Mouse (Mus musculus) adrenal gland, adult 8-10 months (tissue): ENCODE results near the gene Chd4. TPM values are rescaled to one million over a fixed set of nuclear protein-coding genes. Genes with fewer than 3 reads are reported as not detected.
"Not testable (repeated sequence)": the region's sequence is repeated elsewhere in the genome, so short reads cannot be mapped to it uniquely, and the experiment has no call there.

ENCODE experiments used
- DNase-seq: peaks from one replicate; pipeline ENCODE4 v3.0.0; 2022
- microRNA-seq, 2 experiments: library from miRNA; unstranded; fragments of <30 nt; microRNA quantifications; one replicate each; pipeline ENCODE4 v1.2.0; 2022
- total RNA-seq, 4 experiments: library from RNA; stranded (reverse); gene quantifications; 2 replicates each; pipeline ENCODE4 v1.2.4; 2022

The Chd4 gene
- total RNA-seq, 4 experiments from 2014 or later, result 140 to 272 (median 202) TPM

GRCm38 (mm10) chr6:125161971-125162370 lies 66.2 kb downstream of the Chd4 start:
- peak; percentile 69 for DNase-seq

DNA sequence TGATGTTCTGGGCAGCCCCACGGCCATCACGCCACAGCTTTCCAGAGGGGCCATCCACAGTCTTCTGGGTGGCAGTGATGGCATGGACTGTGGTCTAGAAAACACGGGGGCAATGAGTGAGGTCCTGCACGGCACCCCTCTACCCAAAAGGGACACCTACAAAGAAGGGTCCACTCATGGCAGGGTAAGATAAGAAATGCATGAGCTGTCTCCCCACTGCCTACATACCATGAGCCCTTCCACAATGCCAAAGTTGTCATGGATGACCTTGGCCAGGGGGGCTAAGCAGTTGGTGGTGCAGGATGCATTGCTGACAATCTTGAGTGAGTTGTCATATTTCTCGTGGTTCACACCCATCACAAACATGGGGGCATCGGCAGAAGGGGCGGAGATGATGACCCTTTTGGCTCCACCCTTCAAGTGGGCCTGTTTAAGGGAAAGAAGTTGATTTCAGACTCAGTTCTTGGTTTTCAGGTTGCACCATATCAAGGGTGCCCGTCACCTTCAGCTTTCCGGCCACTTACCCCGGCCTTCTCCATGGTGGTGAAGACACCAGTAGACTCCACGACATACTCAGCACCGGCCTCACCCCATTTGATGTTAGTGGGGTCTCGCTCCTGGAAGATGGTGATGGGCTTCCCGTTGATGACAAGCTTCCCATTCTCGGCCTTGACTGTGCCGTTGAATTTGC lies 67.0 kb downstream of the Chd4 start:
- DNase-seq, result not testable (repeated sequence)

- peak; percentile 55 for DNase-seq
Measured at GRCm38 (mm10) chr6:125163801-125164657, 68.2 kb downstream of the Chd4 start.

- DNase-seq, result peak; percentile 66
Measured at GRCm38 (mm10) chr6:125164672-125165327, 69.0 kb downstream of the Chd4 start.

- DNase-seq, result peak; percentile 96
Measured at GRCm38 (mm10) chr6:125165328-125165891, 69.6 kb downstream of the Chd4 start.

DNA sequence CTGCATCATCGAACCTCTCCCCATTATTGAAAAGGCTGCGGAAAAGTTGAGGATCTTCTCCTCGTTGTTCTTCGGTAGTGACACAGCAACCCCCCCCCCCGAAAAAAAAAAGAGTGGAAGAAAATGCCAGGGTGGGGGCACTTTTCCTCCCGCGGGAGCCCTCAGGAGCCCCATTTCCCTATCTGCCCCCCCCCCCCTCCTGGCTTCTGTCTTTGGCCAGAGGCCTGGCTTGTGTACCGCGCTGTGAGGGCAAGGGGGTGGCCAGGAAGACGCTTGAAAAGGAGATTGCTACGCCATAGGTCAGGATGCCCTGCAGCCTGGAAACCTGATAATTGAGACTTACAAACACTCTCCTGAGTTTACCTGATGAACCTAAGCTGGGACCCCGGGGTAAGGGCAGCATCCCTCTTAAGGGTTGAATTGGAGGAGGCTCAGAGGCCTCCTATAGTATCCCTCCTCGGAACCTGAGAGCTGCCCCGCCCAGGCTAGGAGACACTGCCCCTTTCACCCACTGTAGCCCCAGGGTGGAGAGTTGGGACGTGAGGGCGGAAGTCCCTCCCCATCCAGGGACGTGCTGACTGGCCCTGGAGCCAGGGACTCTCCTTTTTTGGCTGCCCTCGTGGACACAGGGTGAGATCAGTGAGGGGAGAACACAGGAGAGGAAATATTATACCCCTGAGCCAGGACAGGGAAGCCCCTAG lies 70.4 kb downstream of the Chd4 start, which contains the start of gene Gapdh:
TSS of gene Gapdh (minus strand) at position 417 of the 701 bp plus-strand sequence.
- DNase-seq, result peak; percentile 90

DNA sequence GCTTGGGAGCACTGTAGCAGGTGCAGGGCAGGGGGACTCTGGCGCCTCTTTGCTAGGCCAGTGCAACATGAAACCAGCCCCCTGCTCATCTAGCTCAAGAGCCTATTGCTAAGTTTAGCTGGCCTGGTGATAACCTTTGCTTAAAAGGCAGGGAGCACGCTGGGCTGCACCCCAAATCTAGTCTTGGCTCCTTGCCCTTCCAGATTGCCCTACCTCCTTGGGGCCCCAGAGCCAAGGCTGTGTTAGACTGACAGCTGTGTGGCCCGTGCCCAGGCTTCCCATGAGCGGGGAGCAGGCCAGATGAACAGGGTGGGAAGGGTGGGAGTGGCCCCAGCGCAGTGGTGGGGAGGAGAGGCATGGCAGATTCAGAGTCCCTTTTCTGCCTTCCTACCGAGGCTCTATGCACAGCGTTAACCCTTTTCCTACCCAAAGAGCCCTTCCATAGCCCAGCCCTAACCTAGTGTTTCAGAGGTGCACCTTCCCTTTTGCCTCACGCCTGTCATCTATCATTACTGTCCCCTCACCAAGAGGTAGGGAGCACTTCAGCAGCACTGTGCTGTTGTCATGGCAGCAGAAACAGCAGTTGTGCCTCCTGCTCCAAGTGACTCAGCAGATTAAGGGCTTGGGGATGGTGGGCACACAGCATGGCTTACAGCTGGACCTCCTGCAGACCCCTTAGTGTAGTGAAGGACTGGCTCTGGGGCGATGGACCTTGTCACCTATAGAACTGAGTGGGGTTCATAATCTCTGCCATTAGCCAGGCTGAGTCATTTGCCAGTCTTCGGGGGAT lies 71.3 kb downstream of the Chd4 start:
- DNase-seq, result peak; percentile 59

DNA sequence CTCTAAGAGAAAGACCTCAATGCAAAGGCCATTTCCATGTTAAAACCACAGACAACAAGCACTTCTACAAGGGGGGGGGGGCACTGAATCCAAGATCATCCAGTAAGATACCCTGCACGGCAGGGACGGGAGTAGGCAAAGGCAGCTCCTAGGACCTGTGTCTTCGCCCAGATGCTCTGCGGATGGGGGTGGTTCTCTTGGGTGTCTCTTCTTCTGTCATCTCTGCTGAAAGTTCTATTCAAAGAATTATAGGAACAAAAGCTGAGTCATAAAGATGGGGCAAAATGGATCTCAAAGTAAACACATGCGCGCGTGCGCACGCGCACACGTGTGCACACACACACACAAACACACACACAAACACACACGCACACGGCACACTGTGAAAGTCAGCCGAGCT lies 72.3 kb downstream of the Chd4 start:
- DNase-seq, result no peak

GRCm38 (mm10) chr6:125170194-125170593 lies 74.4 kb downstream of the Chd4 start:
- DNase-seq, result no peak

GRCm38 (mm10) chr6:125172474-125172873 lies 76.7 kb downstream of the Chd4 start:
- no peak for DNase-seq

- DNase-seq, result peak; percentile 71
Measured at GRCm38 (mm10) chr6:125173256-125173655, 77.5 kb downstream of the Chd4 start.

DNA sequence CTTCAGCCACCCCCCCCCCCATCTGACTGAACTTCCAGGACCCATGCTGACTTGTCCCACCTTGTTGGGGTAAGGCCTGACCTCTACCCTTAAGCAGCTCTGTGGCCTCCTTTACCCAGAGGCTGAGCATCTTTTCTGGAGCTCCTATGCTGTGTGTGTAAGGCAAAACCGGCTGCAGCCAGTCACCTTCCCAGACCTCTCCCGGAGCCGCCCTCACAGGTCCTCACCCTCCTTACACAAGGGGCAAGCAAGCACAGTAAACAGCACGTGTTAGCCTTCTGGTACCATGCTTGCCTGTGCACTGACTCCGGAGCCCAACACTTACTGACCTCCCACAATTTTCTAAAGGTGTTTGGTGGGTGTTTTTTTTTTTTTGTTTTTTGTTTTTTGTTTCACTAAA lies 79.7 kb downstream of the Chd4 start:
- no peak for DNase-seq

GRCm38 (mm10) chr6:125179601-125180000 lies 83.8 kb downstream of the Chd4 start:
- no peak for DNase-seq

Small RNAs within 50 kb of the gene (microRNA-seq; reads per million reads assigned to microRNA genes)
- 0.17 to 0.35 reads per million in 2 experiments for gene Mir7045

Other genes with a start within 250 kb of the Chd4 start
- 10 to 100 TPM; 26.2 to 43.9 (median 35.3) TPM for gene P3h3, start 238.2 kb upstream of the Chd4 start, total RNA-seq
- 1 to 10 TPM in 3 of 4 experiments, under 1 TPM in 1; 0.32 to 2.2 (median 1.6) TPM for gene Gpr162, start 232.0 kb upstream of the Chd4 start, total RNA-seq
- gene Cd4, start 207.8 kb upstream of the Chd4 start, total RNA-seq, result under 1 TPM; 0.40 to 0.83 (median 0.46) TPM
- gene Lag3, start 184.3 kb upstream of the Chd4 start, total RNA-seq, result 1 to 10 TPM; 1.1 to 2.7 (median 1.2) TPM
- gene Ptms, start 175.9 kb upstream of the Chd4 start, total RNA-seq, result 100 to 1,000 TPM; 741 to 843 (median 768) TPM
- 100 to 1,000 TPM; 277 to 296 (median 287) TPM for gene Mlf2, start 164.6 kb upstream of the Chd4 start, total RNA-seq
- 100 to 1,000 TPM; 130 to 160 (median 147) TPM for gene Cops7a, start 130.4 kb upstream of the Chd4 start, total RNA-seq
- 1 to 10 TPM in 3 of 4 experiments, under 1 TPM in 1; 0.81 to 3.8 (median 1.9) TPM for gene Pianp, start 99.3 kb upstream of the Chd4 start, total RNA-seq
- 10 to 100 TPM; 46.9 to 87.0 (median 56.5) TPM for gene Zfp384, start 86.8 kb upstream of the Chd4 start, total RNA-seq
- gene Ing4, start 56.2 kb upstream of the Chd4 start, total RNA-seq, result 10 to 100 TPM; 62.7 to 74.3 (median 72.6) TPM
- gene Acrbp, start 46.3 kb upstream of the Chd4 start, total RNA-seq, result 10 to 100 TPM in 1 of 4 experiments, 1 to 10 TPM in 3; 6.9 to 12.1 (median 9.1) TPM
- 1 to 10 TPM in 1 of 4 experiments, under 1 TPM in 3; 0.73 to 1.3 (median 0.83) TPM for gene Lpar5, start 28.1 kb upstream of the Chd4 start, total RNA-seq
- gene Nop2, start 35.9 kb downstream of the Chd4 start, total RNA-seq, result 10 to 100 TPM; 41.6 to 48.8 (median 43.4) TPM
- 10 to 100 TPM; 15.2 to 60.0 (median 37.1) TPM for gene Iffo1, start 49.3 kb downstream of the Chd4 start, total RNA-seq
- 1,000 to 10,000 TPM; 1,769 to 2,176 (median 2,111) TPM for gene Gapdh, start 70.5 kb downstream of the Chd4 start, total RNA-seq
- gene Ncapd2, start 95.7 kb downstream of the Chd4 start, total RNA-seq, result 10 to 100 TPM; 10.6 to 40.2 (median 26.6) TPM
- gene Mrpl51, start 95.8 kb downstream of the Chd4 start, total RNA-seq, result 100 to 1,000 TPM; 155 to 179 (median 167) TPM
- gene Vamp1, start 119.6 kb downstream of the Chd4 start, total RNA-seq, result 10 to 100 TPM; 40.1 to 85.3 (median 58.8) TPM
- gene Tapbpl, start 135.9 kb downstream of the Chd4 start, total RNA-seq, result 10 to 100 TPM; 11.6 to 13.9 (median 12.6) TPM
- gene Cd27, start 141.0 kb downstream of the Chd4 start, total RNA-seq, result under 1 TPM; 0.38 to 0.75 (median 0.64) TPM
- not detected for gene Tuba3a, start 190.1 kb downstream of the Chd4 start, total RNA-seq
- gene Ltbr, start 217.9 kb downstream of the Chd4 start, total RNA-seq, result 10 to 100 TPM; 74.1 to 83.5 (median 81.0) TPM
- 1 to 10 TPM; 1.4 to 3.4 (median 2.2) TPM for gene Scnn1a, start 224.7 kb downstream of the Chd4 start, total RNA-seq